Mouse (Mus musculus) left cerebral cortex, adult 11 months (tissue): Measurements from ENCODE around the gene Gm19668.
"Not testable (repeated sequence)": the region's sequence is repeated elsewhere in the genome, so short reads cannot be mapped to it uniquely, and the experiment has no call there.

Experiments used
- DNase-seq: peaks from one replicate; pipeline ENCODE4 v3.0.0; 2022; ENCODE audit warnings: low spot score

Gm19668 gene

GRCm38 (mm10) chr10:77769727-77770126, 29.2 kb downstream of the Gm19668 start:
- no peak for DNase-seq

DNA sequence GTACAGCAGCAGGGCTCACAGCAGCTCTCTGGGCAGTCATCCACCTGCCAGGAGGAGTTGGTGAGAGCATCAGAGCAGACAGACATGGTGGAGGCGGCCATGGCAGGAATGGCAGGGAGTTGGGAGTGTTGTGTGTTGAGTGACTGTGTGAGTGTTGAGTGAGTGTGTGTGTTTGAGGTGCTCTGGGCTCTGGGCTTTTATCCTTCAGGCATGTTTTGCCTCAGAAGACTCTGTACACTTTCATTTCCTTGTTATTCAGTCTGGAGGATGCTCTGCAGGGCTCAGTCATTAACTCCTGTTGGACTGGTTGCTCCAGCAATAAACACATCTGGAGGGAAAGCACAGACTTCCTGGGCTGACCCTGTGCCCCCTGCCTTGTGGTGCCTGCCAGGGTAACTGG, 39.4 kb downstream of the Gm19668 start, which contains the start of gene Gm3233:
TSS of gene Gm3233 (minus strand) at position 101 of the 400 bp plus-strand sequence.
- not testable (repeated sequence) for DNase-seq

DNA sequence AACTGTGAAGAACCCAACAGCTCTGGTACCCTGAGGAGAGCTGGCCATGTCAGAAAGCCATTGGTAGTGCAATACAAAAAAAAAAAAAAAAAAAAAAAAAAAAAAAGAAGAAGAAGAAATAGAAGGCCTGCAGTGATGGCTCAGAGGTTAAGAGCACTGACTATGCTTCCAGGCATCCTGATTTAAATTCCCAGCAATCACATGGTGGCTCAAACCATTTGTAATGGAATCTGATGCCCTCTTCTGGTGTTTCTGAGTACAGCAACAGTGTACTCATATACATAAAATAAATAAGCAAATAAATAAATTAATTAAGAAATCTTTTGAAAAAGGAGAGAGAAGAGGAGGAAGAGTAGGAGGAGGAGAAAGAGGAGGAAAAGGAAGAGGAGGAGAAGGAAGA, 45.5 kb downstream of the Gm19668 start:
- DNase-seq: no peak

- DNase-seq: not testable (repeated sequence)
Observed at GRCm38 (mm10) chr10:77752312-77752711, 46.6 kb downstream of the Gm19668 start.

DNA sequence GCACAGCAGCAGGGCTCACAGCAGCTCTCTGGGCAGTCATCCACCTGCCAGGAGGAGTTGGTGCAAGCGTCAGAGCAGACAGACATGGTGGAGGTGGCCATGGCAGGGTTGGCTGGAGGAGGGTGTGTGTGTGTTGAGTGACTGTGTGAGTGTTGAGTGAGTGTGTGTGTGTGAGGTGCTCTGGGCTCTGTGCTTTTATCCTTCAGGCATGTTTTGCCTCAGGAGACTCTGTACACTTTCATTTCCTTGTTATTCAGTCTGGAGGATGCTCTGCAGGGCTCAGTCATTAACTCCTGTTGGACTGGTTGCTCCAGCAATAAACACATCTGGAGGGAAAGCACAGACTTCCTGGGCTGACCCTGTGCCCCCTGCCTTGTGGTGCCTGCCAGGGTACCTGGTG, 47.7 kb downstream of the Gm19668 start, which contains the start of gene Gm9736:
TSS of gene Gm9736 (minus strand) at position 101 of the 400 bp plus-strand sequence.
- not testable (repeated sequence) for DNase-seq

- DNase-seq: not testable (repeated sequence)
Observed at GRCm38 (mm10) chr10:77750686-77751085, 48.2 kb downstream of the Gm19668 start.
